Mouse (Mus musculus): ENCODE measurements around the gene Trpm3.

Trpm3 gene

DNA sequence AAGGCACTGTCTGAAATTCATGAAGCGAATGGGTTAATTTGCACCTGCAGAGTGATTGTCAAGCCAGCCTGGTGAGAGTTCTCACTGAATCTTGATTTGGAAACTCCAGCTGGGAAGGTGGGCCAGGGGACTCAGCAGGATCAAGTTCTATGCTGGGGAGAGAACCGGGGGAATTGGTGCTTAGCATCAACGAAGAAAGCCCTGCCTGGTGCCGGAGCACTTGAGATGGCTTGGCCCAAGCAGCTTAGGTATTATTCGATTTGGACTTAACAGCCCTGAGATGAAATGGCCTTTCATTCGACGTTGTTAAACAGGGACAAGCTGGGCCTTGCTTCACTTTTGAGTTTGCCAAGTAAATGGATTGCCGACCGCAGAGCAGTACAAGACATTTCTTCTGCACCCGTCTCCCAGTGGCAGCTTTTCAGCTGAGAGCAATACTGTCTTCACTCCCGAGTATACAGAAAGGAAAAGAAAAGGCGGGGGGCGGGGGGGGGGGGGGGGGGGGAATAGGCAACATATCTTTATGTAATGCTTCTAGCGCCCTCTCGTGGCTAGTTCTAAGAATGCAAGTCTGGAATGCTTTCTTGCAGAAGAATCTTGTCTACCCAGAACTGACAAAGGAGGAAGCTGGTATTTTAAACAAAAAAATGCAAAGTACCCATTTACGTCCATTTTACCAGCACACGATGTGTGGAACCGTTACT is 165.3 kb downstream of the Trpm3 start:
- peak; percentile 61 to 91 for DNase-seq (ENCODE audit: inconsistent age in 2 of 2, low spot score in 1 of 2)

DNA sequence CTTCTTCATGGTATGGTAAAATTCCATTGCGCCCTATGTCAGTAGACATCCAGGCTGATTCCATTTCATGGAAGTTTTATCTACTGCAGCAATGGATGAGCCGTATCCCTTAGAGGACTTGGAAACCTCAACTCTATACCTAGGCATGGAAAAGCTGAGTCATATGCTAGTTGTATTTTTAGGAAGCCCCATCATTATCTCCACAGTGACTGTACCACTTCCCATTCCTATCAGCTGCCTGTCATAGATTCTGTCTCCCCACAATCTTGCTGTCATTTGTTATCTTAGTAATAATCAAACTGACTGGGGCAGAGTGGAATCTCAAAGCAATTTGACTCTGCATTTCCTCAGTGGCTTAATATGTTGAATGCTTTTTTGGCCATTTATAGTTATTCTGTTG is 169.2 kb downstream of the Trpm3 start:
- no peak for DNase-seq (ENCODE audit: inconsistent age in 2 of 2, low spot score in 1 of 2)

- DNase-seq (ENCODE audit: inconsistent age in 2 of 2, low spot score in 1 of 2), result no peak
Measured at GRCm38 (mm10) chr19:22317306-22317705, 178.5 kb downstream of the Trpm3 start.

DNA sequence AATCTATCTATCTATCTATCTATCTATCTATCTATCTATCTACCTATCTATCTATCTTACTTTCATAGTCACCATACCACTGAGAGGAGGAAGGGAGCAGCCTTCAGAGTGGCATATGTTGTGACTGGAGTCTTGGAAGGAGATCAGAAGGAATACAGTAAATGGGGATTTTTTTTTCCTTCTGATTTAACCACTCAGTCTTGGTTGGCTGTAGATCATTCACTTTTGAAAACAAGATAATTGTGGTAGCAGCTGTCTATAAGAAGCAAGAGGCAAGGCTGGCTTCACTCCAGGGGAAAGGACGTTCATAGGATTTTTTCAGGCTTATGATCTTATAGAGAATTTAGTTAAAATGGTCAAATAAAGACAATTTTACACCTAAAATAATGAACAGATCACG is 188.0 kb downstream of the Trpm3 start:
- DNase-seq (ENCODE audit: inconsistent age in 2 of 2, low spot score in 1 of 2), result no peak

- DNase-seq (ENCODE audit: inconsistent age in 2 of 2, low spot score in 1 of 2), result no peak
Measured at GRCm38 (mm10) chr19:22327226-22327625, 188.4 kb downstream of the Trpm3 start.

DNA sequence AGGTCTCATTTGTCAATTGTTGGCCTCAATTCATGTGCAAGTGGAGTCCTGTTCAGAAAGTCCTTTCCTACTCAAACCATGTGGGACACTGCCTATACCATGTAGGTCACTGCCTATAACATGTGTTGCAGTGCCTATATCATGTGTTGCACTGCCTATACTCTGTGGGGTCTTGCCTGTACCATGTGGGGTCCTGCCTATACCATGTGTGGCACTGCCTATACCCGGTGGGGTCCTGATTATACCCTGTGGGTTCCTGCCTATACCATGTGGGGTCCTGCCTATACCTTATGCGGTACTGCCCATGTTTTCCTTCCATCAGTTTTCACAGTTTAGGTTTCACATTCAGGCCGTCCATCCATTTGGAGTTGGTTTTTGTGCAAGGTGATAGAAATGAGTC is 197.4 kb downstream of the Trpm3 start:
- no peak for DNase-seq (ENCODE audit: inconsistent age in 2 of 2, low spot score in 1 of 2)

- peak; percentile 12 to 79 for DNase-seq (ENCODE audit: inconsistent age in 2 of 2, low spot score in 1 of 2)
Measured at GRCm38 (mm10) chr19:22337468-22337867, 198.6 kb downstream of the Trpm3 start.

DNA sequence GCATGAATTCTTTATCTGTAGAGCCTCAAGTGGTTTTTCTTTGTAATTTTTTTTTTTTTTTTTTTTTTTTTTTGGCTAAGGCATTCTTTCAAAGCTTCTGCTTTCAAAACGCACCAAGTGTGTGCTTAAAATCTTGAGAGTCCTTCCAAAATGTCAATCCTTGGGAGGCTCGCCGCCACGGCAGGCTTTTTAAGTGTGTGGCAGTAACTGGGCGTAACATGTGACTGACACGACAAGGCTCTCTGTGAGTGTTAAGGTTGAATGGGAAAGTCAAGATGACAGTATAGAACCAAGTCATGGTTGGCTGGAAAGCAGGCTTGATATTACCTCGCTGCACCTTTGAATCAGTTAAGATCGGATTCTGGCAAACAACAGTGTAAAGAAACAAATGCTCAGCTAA is 200.1 kb downstream of the Trpm3 start:
- no peak for DNase-seq (ENCODE audit: inconsistent age in 2 of 2, low spot score in 1 of 2)

GRCm38 (mm10) chr19:22354037-22354541 is 215.2 kb downstream of the Trpm3 start:
- DNase-seq (ENCODE audit: inconsistent age in 2 of 2, low spot score in 1 of 2), result no peak

GRCm38 (mm10) chr19:22386890-22387289 is 248.0 kb downstream of the Trpm3 start:
- DNase-seq (ENCODE audit: inconsistent age in 2 of 2, low spot score in 1 of 2), result no peak

GRCm38 (mm10) chr19:22394700-22395099 is 255.9 kb downstream of the Trpm3 start:
- DNase-seq (ENCODE audit: inconsistent age in 2 of 2, low spot score in 1 of 2), result no peak

- no peak for DNase-seq (ENCODE audit: inconsistent age in 2 of 2, low spot score in 1 of 2)
Measured at GRCm38 (mm10) chr19:22404049-22404448, 265.2 kb downstream of the Trpm3 start.

DNA sequence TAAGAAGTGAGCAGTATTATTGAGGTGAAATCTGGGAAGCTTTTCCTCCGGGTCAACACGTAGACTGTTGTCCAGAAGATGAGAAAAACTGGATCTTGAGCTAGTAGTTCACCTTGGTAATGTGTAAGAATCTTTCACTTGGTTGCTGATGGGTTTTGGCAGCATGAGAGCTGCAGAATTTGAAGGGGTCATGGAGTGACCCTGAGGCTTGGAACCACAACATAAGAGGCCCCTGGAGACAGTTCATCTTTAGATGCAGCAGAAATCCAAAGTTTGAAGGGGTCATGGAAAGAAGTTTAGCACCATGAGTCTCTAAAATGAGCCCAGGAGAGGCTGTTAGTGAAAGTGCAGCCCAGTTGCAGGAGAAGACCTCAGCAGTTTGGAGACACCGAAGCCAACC is 279.4 kb downstream of the Trpm3 start:
- no peak for DNase-seq (ENCODE audit: inconsistent age in 2 of 2, low spot score in 1 of 2)

- no peak for DNase-seq (ENCODE audit: inconsistent age in 2 of 2, low spot score in 1 of 2)
Measured at GRCm38 (mm10) chr19:22437207-22437606, 298.4 kb downstream of the Trpm3 start.

DNA sequence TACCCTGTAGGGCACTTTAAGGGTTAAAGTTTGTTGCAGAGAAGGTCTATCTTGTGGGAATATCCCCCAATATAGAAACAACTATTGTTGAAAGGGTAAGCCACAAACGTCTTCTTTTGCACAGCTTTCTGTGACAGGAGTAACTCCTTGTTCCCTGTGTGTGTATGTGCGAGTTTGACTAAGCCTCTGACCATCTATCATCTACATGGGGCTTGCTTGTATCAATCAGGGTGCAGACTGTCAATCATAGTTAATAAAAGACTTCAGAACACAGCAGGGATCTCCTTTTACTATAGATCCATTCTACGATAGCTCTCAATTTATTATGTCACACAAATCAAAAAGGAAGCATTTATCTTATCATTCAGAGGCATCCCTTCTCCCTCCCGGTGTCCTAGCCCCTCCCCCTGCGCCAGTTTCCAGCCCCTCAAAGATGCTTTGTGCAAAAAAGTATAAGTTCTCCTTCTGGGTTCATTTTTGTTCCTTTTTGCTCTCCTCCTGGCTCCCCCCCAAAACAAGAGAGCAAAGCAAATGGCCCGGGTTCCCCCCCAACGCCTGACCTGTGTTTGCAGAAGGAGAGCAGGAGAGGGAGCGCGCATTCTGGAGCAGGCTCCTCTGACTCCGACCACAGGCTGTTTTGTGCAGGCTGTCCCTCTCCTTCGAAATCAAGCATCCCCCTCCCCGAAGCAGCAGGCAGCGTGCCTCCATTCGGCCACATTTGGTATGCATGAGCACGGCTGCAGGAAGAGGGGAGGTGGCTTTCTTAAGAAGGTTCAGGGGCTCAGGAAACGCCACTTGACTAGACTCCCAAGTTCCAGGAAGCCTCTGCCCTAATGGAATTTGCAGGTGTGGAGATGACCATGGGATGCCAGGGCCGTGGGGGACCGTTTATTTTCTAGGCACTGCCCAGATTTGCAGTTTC is 308.8 kb downstream of the Trpm3 start:
- DNase-seq (ENCODE audit: inconsistent age in 2 of 2, low spot score in 1 of 2), result no peak

DNA sequence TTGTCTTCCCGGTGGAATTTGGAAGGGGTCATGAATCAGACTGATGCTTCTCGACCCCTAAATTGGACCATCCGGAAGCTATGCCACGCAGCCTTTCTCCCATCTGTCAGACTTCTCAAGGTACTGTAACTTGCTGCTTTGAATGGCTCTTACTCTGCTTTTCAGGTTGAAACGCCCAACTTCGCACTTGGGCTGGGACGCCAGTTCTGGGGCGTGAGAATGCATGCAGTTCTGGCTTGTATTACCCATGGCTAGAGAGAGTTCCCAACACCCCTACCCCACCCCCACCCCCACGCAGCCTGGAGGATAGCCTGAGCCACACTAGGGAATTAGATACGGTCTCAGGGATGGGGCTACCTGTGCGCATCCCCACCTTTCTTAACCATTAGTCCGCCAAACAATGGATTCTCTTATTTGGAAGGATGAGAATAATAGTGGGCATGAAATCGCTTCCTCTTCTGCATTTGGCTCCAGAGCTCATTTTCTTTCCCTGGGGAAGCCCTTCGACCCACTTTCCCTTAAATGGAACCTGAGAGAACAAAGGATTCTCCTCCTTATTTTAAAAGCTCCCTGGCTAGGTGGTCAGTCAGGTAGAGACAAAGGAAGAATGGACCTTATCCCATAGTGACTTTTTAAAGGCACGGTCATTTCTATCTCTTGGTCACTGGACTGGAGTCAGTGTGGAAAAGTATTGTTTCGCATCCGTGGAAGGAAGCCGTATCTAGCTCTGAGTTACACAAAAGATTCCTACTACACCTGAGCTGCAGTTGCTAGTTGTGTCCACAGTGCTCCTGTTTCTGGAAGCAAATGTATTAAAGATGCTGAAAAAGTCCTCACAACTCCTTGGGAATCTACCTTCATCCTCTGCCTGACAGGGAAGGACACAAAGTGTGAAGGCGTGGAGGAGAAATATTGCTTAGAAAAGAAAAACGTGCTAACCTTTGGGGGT is 309.8 kb downstream of the Trpm3 start:
- no peak for DNase-seq (ENCODE audit: inconsistent age in 2 of 2, low spot score in 1 of 2)

- no peak for DNase-seq (ENCODE audit: inconsistent age in 2 of 2, low spot score in 1 of 2)
Measured at GRCm38 (mm10) chr19:22451290-22451689, 312.4 kb downstream of the Trpm3 start.

DNA sequence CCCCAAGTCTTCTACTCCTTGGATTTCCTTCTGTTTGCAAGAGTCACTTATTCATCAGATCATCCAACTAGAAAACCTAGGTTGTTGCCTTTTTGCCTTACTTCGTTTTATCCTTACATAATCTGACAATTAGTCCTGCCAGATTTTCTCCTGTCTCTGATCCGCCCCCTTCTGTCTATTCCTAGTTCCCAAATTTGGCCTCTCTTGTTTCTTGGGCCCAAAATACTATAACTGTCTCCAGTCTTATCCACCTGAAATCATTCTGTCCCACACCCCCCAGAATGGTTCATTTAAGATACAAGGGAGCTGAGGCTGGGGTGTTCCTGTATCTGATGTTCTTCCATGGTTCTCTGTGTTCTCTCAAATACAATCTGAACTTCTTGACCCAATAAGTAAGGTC is 318.1 kb downstream of the Trpm3 start:
- no peak for DNase-seq (ENCODE audit: inconsistent age in 2 of 2, low spot score in 1 of 2)

DNA sequence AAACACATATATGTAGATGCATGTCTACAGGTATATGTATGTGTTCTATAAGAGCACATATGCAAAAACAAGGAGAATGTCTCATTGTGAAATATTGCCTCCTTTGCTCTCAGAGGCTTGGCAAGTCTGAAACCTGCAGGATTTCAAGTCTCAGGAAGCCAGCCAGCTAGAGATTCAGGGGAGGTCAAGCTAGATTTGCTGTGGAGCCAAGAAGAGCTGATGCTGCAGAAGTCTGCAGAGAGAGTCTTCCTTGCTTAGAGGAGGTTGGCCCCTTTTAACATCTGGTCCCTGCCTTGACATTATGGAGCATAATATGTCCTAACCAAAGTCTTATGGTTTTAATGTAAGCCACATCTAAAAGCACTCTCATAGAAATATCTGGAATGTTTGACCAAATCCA is 323.2 kb downstream of the Trpm3 start:
- DNase-seq (ENCODE audit: inconsistent age in 2 of 2, low spot score in 1 of 2), result no peak

GRCm38 (mm10) chr19:22463506-22463905 is 324.7 kb downstream of the Trpm3 start:
- no peak for DNase-seq (ENCODE audit: inconsistent age in 2 of 2, low spot score in 1 of 2)

GRCm38 (mm10) chr19:22469608-22470007 is 330.8 kb downstream of the Trpm3 start:
- DNase-seq (ENCODE audit: inconsistent age in 2 of 2, low spot score in 1 of 2), result no peak
